Mouse (Mus musculus) MEL (cell line): ENCODE results near the gene D630003M21Rik. TPM values are rescaled to one million over a fixed set of nuclear protein-coding genes. Genes with fewer than 3 reads are reported as not detected.

Experiments used
- DNase-seq: peaks from one replicate; pipeline ENCODE4 v3.0.0; 2011; ENCODE audit warnings: low read depth, low spot score
- H3K27ac ChIP-seq: 2 replicates; pipeline ENCODE4 v1.5.1; 2012; ENCODE audit warnings: low read depth, mild to moderate bottlenecking, control low read depth, low read length, moderate library complexity; ENCODE audit not compliant: control insufficient read depth
- H3K27me3 ChIP-seq, 2 experiments: fragments of 150-350 bp in 1 of 2; sonication (generic) in 1 of 2; 2 replicates each; pipeline ENCODE4 v1.6.1; 2012; ENCODE audit warnings: low read length in 2 of 2, mild to moderate bottlenecking in 2 of 2, improper control_type of control experiment in 1 of 2, moderate library complexity in 1 of 2; ENCODE audit not compliant: insufficient read depth in 2 of 2, control insufficient read depth in 1 of 2
- H3K36me3 ChIP-seq, 2 experiments: 2 replicates each; pipeline ENCODE4 v1.6.1; 2012 to 2014; ENCODE audit warnings: low read length in 2 of 2, improper control_type of control experiment in 1 of 2, inconsistent platforms in 1 of 2, mild to moderate bottlenecking in 1 of 2; ENCODE audit not compliant: insufficient read depth in 2 of 2, control insufficient read depth in 1 of 2
- H3K4me1 ChIP-seq, 2 experiments: fragments of 150-350 bp in 1 of 2; sonication (generic) in 1 of 2; 2 replicates each; pipeline ENCODE4 v1.6.1; 2012; ENCODE audit warnings: low read length in 2 of 2, improper control_type of control experiment in 1 of 2, mild to moderate bottlenecking in 1 of 2; ENCODE audit not compliant: insufficient read depth in 2 of 2, control insufficient read depth in 1 of 2
- H3K4me3 ChIP-seq, 2 experiments: fragments of 150-350 bp in 1 of 2; sonication (generic) in 1 of 2; 2 replicates each; pipeline ENCODE4 v1.5.1; 2012; ENCODE audit warnings: low read depth in 2 of 2, low read length in 2 of 2, mild to moderate bottlenecking in 2 of 2, moderate library complexity in 2 of 2, control low read depth in 1 of 2, improper control_type of control experiment in 1 of 2; ENCODE audit not compliant: control insufficient read depth in 1 of 2, insufficient read depth in 1 of 2
- H3K79me2 ChIP-seq: 2 replicates; pipeline ENCODE4 v1.6.1; 2012; ENCODE audit warnings: mild to moderate bottlenecking, low read length, moderate library complexity; ENCODE audit not compliant: control insufficient read depth, poor library complexity, insufficient read depth
- H3K9ac ChIP-seq: 2 replicates; pipeline ENCODE4 v1.6.1; 2012; ENCODE audit warnings: low read depth, mild to moderate bottlenecking, control low read depth, low read length, moderate library complexity; ENCODE audit not compliant: control insufficient read depth, poor library complexity, severe bottlenecking
- H3K9me3 ChIP-seq: fragments of 150-350 bp; sonication (generic); replicated peaks from 2 replicates; pipeline ENCODE4 v1.6.1; 2012; ENCODE audit warnings: mild to moderate bottlenecking, low read length, improper control_type of control experiment, moderate library complexity; ENCODE audit not compliant: insufficient read depth
- BHLHE40 ChIP-seq: IDR thresholded peaks from 2 replicates; pipeline ENCODE4 v1.6.1; 2012; ENCODE audit warnings: low read depth, mild to moderate bottlenecking, inconsistent platforms, low read length, improper control_type of control experiment, borderline replicate concordance
- CHD1 ChIP-seq: IDR thresholded peaks from 2 replicates; pipeline ENCODE4 v1.6.1; 2012; ENCODE audit warnings: low read depth, mild to moderate bottlenecking, inconsistent platforms, low read length, improper control_type of control experiment
- CHD2 ChIP-seq: IDR thresholded peaks from 2 replicates; pipeline ENCODE4 v1.6.1; 2011; ENCODE audit warnings: low read length, improper control_type of control experiment
- CTCF ChIP-seq, 3 experiments: IDR thresholded peaks in 2 of 3; conservative IDR thresholded peaks in 1 of 3; 2 replicates each; pipeline ENCODE4 v1.5.1; 2011 to 2012; ENCODE audit warnings: low read length in 3 of 3, low read depth in 2 of 3, mild to moderate bottlenecking in 2 of 3, improper control_type of control experiment in 1 of 3, inconsistent platforms in 1 of 3, mixed read lengths in 1 of 3, moderate library complexity in 1 of 3; ENCODE audit not compliant: control insufficient read depth in 1 of 3, insufficient read depth in 1 of 3, poor library complexity in 1 of 3, severe bottlenecking in 1 of 3
- E2F4 ChIP-seq: IDR thresholded peaks from 2 replicates; pipeline ENCODE4 v1.6.1; 2011; ENCODE audit warnings: low read depth, low read length, improper control_type of control experiment, borderline replicate concordance
- ELF1 ChIP-seq: IDR thresholded peaks from 2 replicates; pipeline ENCODE4 v1.6.1; 2014; ENCODE audit warnings: low read depth, mild to moderate bottlenecking, inconsistent platforms, low read length, improper control_type of control experiment, moderate library complexity
- EP300 ChIP-seq, 2 experiments: IDR thresholded peaks; 2 replicates each; pipeline ENCODE4 v1.6.1; 2011; ENCODE audit warnings: improper control_type of control experiment in 2 of 2, low read length in 2 of 2, low read depth in 1 of 2, mild to moderate bottlenecking in 1 of 2
- ETS1 ChIP-seq: IDR thresholded peaks from 2 replicates; pipeline ENCODE4 v1.6.1; 2012; ENCODE audit warnings: low read depth, mild to moderate bottlenecking, inconsistent platforms, low read length, improper control_type of control experiment, moderate library complexity
- GABPA ChIP-seq: IDR thresholded peaks from 2 replicates; pipeline ENCODE4 v1.6.1; 2012; ENCODE audit warnings: low read depth, mild to moderate bottlenecking, inconsistent platforms, low read length, improper control_type of control experiment, moderate library complexity
- GATA1 ChIP-seq: IDR thresholded peaks from 2 replicates; pipeline ENCODE4 v1.6.1; 2011; ENCODE audit warnings: low read depth, low read length, improper control_type of control experiment
- HCFC1 ChIP-seq: IDR thresholded peaks from 2 replicates; pipeline ENCODE4 v1.6.1; 2012; ENCODE audit warnings: low read depth, mild to moderate bottlenecking, inconsistent platforms, low read length, improper control_type of control experiment, moderate library complexity
- JUND ChIP-seq: IDR thresholded peaks from 2 replicates; pipeline ENCODE4 v1.6.1; 2011; ENCODE audit warnings: low read depth, mild to moderate bottlenecking, improper control_type of control experiment, low read length
- KAT2A ChIP-seq: conservative IDR thresholded peaks from 2 replicates; pipeline ENCODE4 v1.6.1; 2012; ENCODE audit warnings: low read depth, low read length, improper control_type of control experiment, inconsistent platforms
- MAFK ChIP-seq: IDR thresholded peaks from 2 replicates; pipeline ENCODE4 v1.6.1; 2011; ENCODE audit warnings: low read depth, mild to moderate bottlenecking, low read length, improper control_type of control experiment, borderline replicate concordance
- MAX ChIP-seq: IDR thresholded peaks from 2 replicates; pipeline ENCODE4 v1.6.1; 2011; ENCODE audit warnings: low read length, improper control_type of control experiment
- MAZ ChIP-seq: IDR thresholded peaks from 2 replicates; pipeline ENCODE4 v1.6.1; 2012; ENCODE audit warnings: low read depth, mild to moderate bottlenecking, inconsistent platforms, low read length, improper control_type of control experiment
- MEF2A ChIP-seq: IDR thresholded peaks from 2 replicates; pipeline ENCODE4 v1.6.1; 2014; ENCODE audit warnings: low read depth, mild to moderate bottlenecking, inconsistent platforms, low read length, improper control_type of control experiment; ENCODE audit not compliant: poor library complexity, insufficient replicate concordance, severe bottlenecking; ENCODE audit errors: extremely low read depth
- MXI1 ChIP-seq: IDR thresholded peaks from 2 replicates; pipeline ENCODE4 v1.6.1; 2011; ENCODE audit warnings: mild to moderate bottlenecking, low read depth, low read length, improper control_type of control experiment
- MYB ChIP-seq: IDR thresholded peaks from 2 replicates; pipeline ENCODE4 v1.6.1; 2011; ENCODE audit warnings: mild to moderate bottlenecking, low read depth, low read length, improper control_type of control experiment
- MYC ChIP-seq: IDR thresholded peaks from 2 replicates; pipeline ENCODE4 v1.6.1; 2011; ENCODE audit warnings: low read depth, mild to moderate bottlenecking, low read length, improper control_type of control experiment, moderate library complexity
- NELFE ChIP-seq: IDR thresholded peaks from 2 replicates; pipeline ENCODE4 v1.6.1; 2011; ENCODE audit warnings: low read depth, low read length, improper control_type of control experiment
- NRF1 ChIP-seq: IDR thresholded peaks from 2 replicates; pipeline ENCODE4 v1.6.1; 2014; ENCODE audit warnings: low read depth, mild to moderate bottlenecking, inconsistent platforms, low read length, improper control_type of control experiment, moderate library complexity; ENCODE audit not compliant: poor library complexity, insufficient read depth, severe bottlenecking
- POLR2A ChIP-seq, 2 experiments: IDR thresholded peaks; 2 replicates each; pipeline ENCODE4 v1.6.1; 2011 to 2012; ENCODE audit warnings: low read length in 2 of 2, mild to moderate bottlenecking in 2 of 2, control low read depth in 1 of 2, improper control_type of control experiment in 1 of 2, low read depth in 1 of 2, moderate library complexity in 1 of 2; ENCODE audit not compliant: control insufficient read depth in 1 of 2, insufficient read depth in 1 of 2, poor library complexity in 1 of 2
- POLR2AphosphoS2 ChIP-seq: IDR thresholded peaks from 2 replicates; pipeline ENCODE4 v1.6.1; 2011; ENCODE audit warnings: low read length, improper control_type of control experiment
- POLR2AphosphoS5 ChIP-seq: IDR thresholded peaks from 2 replicates; pipeline ENCODE4 v1.6.1; 2012; ENCODE audit warnings: low read depth, borderline replicate concordance, mild to moderate bottlenecking, inconsistent platforms, low read length, moderate library complexity, mixed read lengths
- RAD21 ChIP-seq: IDR thresholded peaks from 2 replicates; pipeline ENCODE4 v1.6.1; 2011; ENCODE audit warnings: mild to moderate bottlenecking, low read depth, low read length, improper control_type of control experiment
- RCOR1 ChIP-seq: IDR thresholded peaks from 2 replicates; pipeline ENCODE4 v1.6.1; 2012; ENCODE audit warnings: low read depth, mild to moderate bottlenecking, inconsistent platforms, low read length, improper control_type of control experiment
- SIN3A ChIP-seq: IDR thresholded peaks from 2 replicates; pipeline ENCODE4 v1.6.1; 2012; ENCODE audit warnings: low read length, improper control_type of control experiment, inconsistent platforms
- SMC3 ChIP-seq: IDR thresholded peaks from 2 replicates; pipeline ENCODE4 v1.6.1; 2011; ENCODE audit warnings: low read depth, low read length, improper control_type of control experiment
- TAL1 ChIP-seq: IDR thresholded peaks from 2 replicates; pipeline ENCODE4 v1.6.1; 2012; ENCODE audit warnings: mild to moderate bottlenecking, inconsistent platforms, low read length, moderate library complexity, mixed read lengths
- TBP ChIP-seq: IDR thresholded peaks from 2 replicates; pipeline ENCODE4 v1.8.0; 2011; ENCODE audit warnings: low read depth, low read length, improper control_type of control experiment
- TCF12 ChIP-seq: IDR thresholded peaks from 2 replicates; pipeline ENCODE4 v1.6.1; 2014; ENCODE audit warnings: low read depth, mild to moderate bottlenecking, inconsistent platforms, low read length, improper control_type of control experiment, moderate library complexity
- UBTF ChIP-seq: IDR thresholded peaks from 2 replicates; pipeline ENCODE4 v1.6.1; 2012; ENCODE audit warnings: low read depth, mild to moderate bottlenecking, inconsistent platforms, low read length, improper control_type of control experiment, moderate library complexity, borderline replicate concordance; ENCODE audit not compliant: insufficient read depth
- USF1 ChIP-seq: IDR thresholded peaks from 2 replicates; pipeline ENCODE4 v1.6.1; 2014; ENCODE audit warnings: low read depth, mild to moderate bottlenecking, inconsistent platforms, low read length, improper control_type of control experiment, moderate library complexity
- USF2 ChIP-seq, 2 experiments: IDR thresholded peaks; 2 replicates each; pipeline ENCODE4 v1.6.1; 2011 to 2012; ENCODE audit warnings: improper control_type of control experiment in 2 of 2, low read length in 2 of 2, borderline replicate concordance in 1 of 2, inconsistent platforms in 1 of 2, low read depth in 1 of 2, mild to moderate bottlenecking in 1 of 2; ENCODE audit not compliant: insufficient read depth in 1 of 2
- ZC3H11A ChIP-seq: IDR thresholded peaks from 2 replicates; pipeline ENCODE4 v1.6.1; 2012; ENCODE audit warnings: low read depth, mild to moderate bottlenecking, inconsistent platforms, low read length, improper control_type of control experiment
- ZMIZ1 ChIP-seq: IDR thresholded peaks from 2 replicates; pipeline ENCODE4 v1.6.1; 2012; ENCODE audit warnings: low read depth, mild to moderate bottlenecking, inconsistent platforms, low read length, improper control_type of control experiment, moderate library complexity
- ZNF384 ChIP-seq: IDR thresholded peaks from 2 replicates; pipeline ENCODE4 v1.6.1; 2012; ENCODE audit warnings: low read depth, mild to moderate bottlenecking, inconsistent platforms, low read length, improper control_type of control experiment
- polyA plus RNA-seq, 2 experiments: library from polyadenylated mRNA; stranded (reverse) in 1 of 2; unstranded in 1 of 2; fragments of >175 nt in 1 of 2; fragments of >200 nt in 1 of 2; gene quantifications; 2 replicates each; pipeline versions ENCODE4 v1.2.1 to v1.2.4; 2012; ENCODE audit warnings: low replicate concordance in 2 of 2, low read depth in 1 of 2; ENCODE audit not compliant: insufficient read length in 2 of 2, insufficient read depth in 1 of 2, missing spikeins in 1 of 2
- total RNA-seq: library from RNA; depleted of rRNA; stranded (reverse); fragments of 300-350 nt; gene quantifications from 2 replicates; pipeline ENCODE4 v1.2.3, GENCODE M21; 2012

The D630003M21Rik gene
- total and polyA plus RNA-seq, 3 experiments = 0.10 TPM; not detected in 2

GRCm38 (mm10) chr2:158207848-158208247, 21.2 kb downstream of the D630003M21Rik start:
- Histone ChIP-seq H3K27me3 (no peaks in the 10 kb centered on the region), H3K27ac (no peak overlapping the region), H3K9me3 (no peaks in the 10 kb centered on the region), H3K4me3 (peak overlapping the region in 1 of 2 experiments; percentile 65; a peak in 2 of 4 replicates), H3K4me1 (no peaks in the 10 kb centered on the region), H3K9ac (no peak overlapping the region), H3K79me2 (no peaks in the 10 kb centered on the region), H3K36me3 (no peaks in the 10 kb centered on the region)
- peak; percentile 68 for DNase-seq
- TF ChIP-seq MYC (0 out of 2 replicates have a peak, but pooled peaks have one; percentile 44), SMC3 (peak; percentile 56), ZNF384 (no peak), TCF12 (no peak), BHLHE40 (no peak), KAT2A (no peak), JUND (no peak), NELFE (no peak), MYB (no peak), RAD21 (peak; percentile 80), GATA1 (no peak), USF1 (0 out of 2 replicates have a peak, but pooled peaks have one; percentile 17), MAX (peak; percentile 60), MXI1 (peak; percentile 80), HCFC1 (no peak), ZMIZ1 (no peak), MAFK (no peak), CHD1 (no peak), CTCF (IDR thresholded peaks at IDR 0.05 in 2 of 3, conservative IDR thresholded peaks at IDR 0.05 in 1 of 3; ENCODE audit: control insufficient read depth in 1 of 3, insufficient read depth in 1 of 3, low read depth in 2 of 3, low read length in 3 of 3, poor library complexity in 1 of 3, severe bottlenecking in 1 of 3) (peak; percentile 90 to 91 (median 90)), E2F4 (no peak), SIN3A (peak; percentile 31; the same call in 1 of the 2 replicates), UBTF (no peak), MAZ (no peak), TAL1 (no peak), MEF2A (no peak), ZC3H11A (no peak; the same call in 1 of the 2 replicates), NRF1 (no peak), POLR2AphosphoS5 (no peak), POLR2A (IDR thresholded peaks at IDR 0.05; ENCODE audit: control insufficient read depth in 1 of 2, insufficient read depth in 1 of 2, low read depth in 1 of 2, low read length in 2 of 2, poor library complexity in 1 of 2) (no peak), ELF1 (no peak), USF2 (IDR thresholded peaks at IDR 0.05; ENCODE audit: borderline replicate concordance in 1 of 2, insufficient read depth in 1 of 2, low read depth in 1 of 2, low read length in 2 of 2) (no peak), GABPA (no peak), EP300 (IDR thresholded peaks at IDR 0.05; ENCODE audit: low read depth in 1 of 2, low read length in 2 of 2) (no peak), CHD2 (no peak), RCOR1 (no peak), ETS1 (no peak), TBP (no peak), POLR2AphosphoS2 (no peak)
